In genomic region chr4:33208881-33209841, GRCm38 (mm10) we compare ENCODE assay signal across 9 mouse cellular contexts. TPM values are rescaled to one million over a fixed set of nuclear protein-coding genes. Genes with fewer than 3 reads are reported as not detected.
DNase-seq lines count a peak whose midpoint lies in the region; ATAC-seq and TF ChIP-seq lines count a peak whose summit lies in the region.
"Had no signal": no experiment of that assay in that cellular context is flagged by ENCODE, and none has a peak within 500 bp of the region (broad histone marks: within the 10 kb centered on the region; RNA-seq: fewer than 3 reads in every experiment).

Gene Srsf12, plus strand, starts transcription at chr4:33208991.

- H3K36me3 ChIP-seq in forebrain, embryonic 12.5 days (replicated peaks) = no peaks in the 10 kb centered on the region
- no peaks in the 10 kb centered on the region for H3K36me3 ChIP-seq in intestine, embryonic 15.5 days
- no peaks in the 10 kb centered on the region for H3K36me3 ChIP-seq in limb, embryonic 15.5 days
- no peaks in the 10 kb centered on the region for H3K36me3 ChIP-seq in midbrain, embryonic 16.5 days (ENCODE audit: control insufficient read depth, insufficient read depth, low read length)
- no peaks in the 10 kb centered on the region for H3K36me3 ChIP-seq in stomach, embryonic 15.5 days

- no peaks in the 10 kb centered on the region for H3K4me1 ChIP-seq in brown adipose tissue, adult 24 weeks (ENCODE audit: control insufficient read depth, insufficient read depth, insufficient read length, low read length)
- peaks cover 18% of the 10 kb centered on the region for H3K4me1 ChIP-seq in forebrain, embryonic 12.5 days
- H3K4me1 ChIP-seq in intestine, embryonic 15.5 days (replicated peaks) = peaks cover 11% of the 10 kb centered on the region; the same call in 1 of the 2 replicates
- peaks cover 9% of the 10 kb centered on the region for H3K4me1 ChIP-seq in limb, embryonic 15.5 days
- H3K4me1 ChIP-seq in midbrain, embryonic 16.5 days (ENCODE audit: control insufficient read depth, insufficient read depth, low read length) = peaks cover 13% of the 10 kb centered on the region
- peaks cover 9% of the 10 kb centered on the region for H3K4me1 ChIP-seq in stomach, embryonic 15.5 days

- peak; percentile 89 for ATAC-seq in forebrain, embryonic 12.5 days (ENCODE audit: low FRiP score)
- ATAC-seq in intestine, embryonic 15.5 days = peak; percentile 83
- ATAC-seq in limb, embryonic 15.5 days (ENCODE audit: insufficient number of reproducible peaks, low FRiP score, low TSS enrichment, low read depth) = no peak; the same call in 1 of the 2 replicates
- ATAC-seq in midbrain, embryonic 16.5 days = peak; percentile 93
- peak; percentile 70 for ATAC-seq in stomach, embryonic 15.5 days (ENCODE audit: insufficient read depth, low FRiP score, low read depth)

- DNase-seq in gastrocnemius, adult 2 months = peak; percentile 25
- DNase-seq in gastrocnemius, adult 8-10 months (ENCODE audit: low spot score in 2 of 2) = no peak

- WGBS in forebrain, embryonic 12.5 days = 2% methylated on average over 62 of the region's 65 CpGs
- WGBS in intestine, embryonic 15.5 days = 2% methylated on average over 64 of the region's 65 CpGs
- WGBS in limb, embryonic 15.5 days = 1% methylated on average over 65 of the region's 65 CpGs
- WGBS in midbrain, embryonic 16.5 days = 2% methylated on average over 57 of the region's 65 CpGs
- 2% methylated on average over 65 of the region's 65 CpGs for WGBS in stomach, embryonic 15.5 days

- TF ChIP-seq CTCF in gastrocnemius, adult 2 months (IDR thresholded peaks at IDR 0.05) = peak; percentile 38

- peaks cover 3% of the 10 kb centered on the region; the same call in 1 of the 2 replicates for H3K27me3 ChIP-seq in forebrain, embryonic 12.5 days
- no peaks in the 10 kb centered on the region for H3K27me3 ChIP-seq in intestine, embryonic 15.5 days (replicated peaks)
- H3K27me3 ChIP-seq in limb, embryonic 15.5 days = no peaks in the 10 kb centered on the region
- H3K27me3 ChIP-seq in midbrain, embryonic 16.5 days (ENCODE audit: control insufficient read depth, insufficient read depth, low read depth, low read length) = no peaks in the 10 kb centered on the region
- H3K27me3 ChIP-seq in stomach, embryonic 15.5 days (replicated peaks) = no peaks in the 10 kb centered on the region

- H3K9ac ChIP-seq in forebrain, embryonic 12.5 days = peak within 1 kb of the TSS; percentile 77
- H3K9ac ChIP-seq in intestine, embryonic 15.5 days = peak within 1 kb of the TSS; percentile 68
- H3K9ac ChIP-seq in limb, embryonic 15.5 days = peak within 1 kb of the TSS; percentile 73
- H3K9ac ChIP-seq in midbrain, embryonic 16.5 days (ENCODE audit: low read depth, low read length) = peak within 1 kb of the TSS; percentile 99
- H3K9ac ChIP-seq in stomach, embryonic 15.5 days = peak within 1 kb of the TSS; percentile 43; the same call in 1 of the 2 replicates

- intact Hi-C loops in gastrocnemius, adult 2 months (cut with DNase I) = no loop called here

- peak within 1 kb of the TSS; percentile 99 for H3K4me2 ChIP-seq in forebrain, embryonic 12.5 days
- peak within 1 kb of the TSS; percentile 99 for H3K4me2 ChIP-seq in intestine, embryonic 15.5 days (replicated peaks)
- H3K4me2 ChIP-seq in limb, embryonic 15.5 days = peak within 1 kb of the TSS; percentile 95
- peak within 1 kb of the TSS; percentile 83 for H3K4me2 ChIP-seq in midbrain, embryonic 16.5 days (ENCODE audit: low read length)
- H3K4me2 ChIP-seq in stomach, embryonic 15.5 days = peak within 1 kb of the TSS; percentile 99

- no peaks in the 10 kb centered on the region for H3K9me3 ChIP-seq in forebrain, embryonic 12.5 days
- no peaks in the 10 kb centered on the region for H3K9me3 ChIP-seq in intestine, embryonic 15.5 days
- H3K9me3 ChIP-seq in limb, embryonic 15.5 days = no peaks in the 10 kb centered on the region
- no peaks in the 10 kb centered on the region for H3K9me3 ChIP-seq in midbrain, embryonic 16.5 days (replicated peaks; ENCODE audit: control insufficient read depth, low read length, poor library complexity, severe bottlenecking)
- H3K9me3 ChIP-seq in stomach, embryonic 15.5 days = no peaks in the 10 kb centered on the region

- H3K27ac ChIP-seq in gastrocnemius, adult 2 months = no peak within 1 kb of the TSS; the same call in 1 of the 2 replicates
- no peak within 1 kb of the TSS for H3K27ac ChIP-seq in brown adipose tissue, adult 24 weeks (replicated peaks; ENCODE audit: low read depth, low read length)
- peak within 1 kb of the TSS; percentile 31; the same call in 1 of the 2 replicates for H3K27ac ChIP-seq in forebrain, embryonic 12.5 days
- no peak within 1 kb of the TSS for H3K27ac ChIP-seq in intestine, embryonic 15.5 days
- peak within 1 kb of the TSS; percentile 69 for H3K27ac ChIP-seq in limb, embryonic 15.5 days
- peak within 1 kb of the TSS; percentile 95 for H3K27ac ChIP-seq in midbrain, embryonic 16.5 days (ENCODE audit: low read length)
- no peak within 1 kb of the TSS for H3K27ac ChIP-seq in stomach, embryonic 15.5 days

- peak within 1 kb of the TSS; percentile 75 for H3K4me3 ChIP-seq in gastrocnemius, adult 2 months
- H3K4me3 ChIP-seq in brown adipose tissue, adult 24 weeks (ENCODE audit: insufficient read depth, low read depth, low read length) = peak within 1 kb of the TSS; percentile 44
- H3K4me3 ChIP-seq in forebrain, embryonic 12.5 days (replicated peaks) = peak within 1 kb of the TSS; percentile 69
- H3K4me3 ChIP-seq in intestine, embryonic 15.5 days (replicated peaks) = peak within 1 kb of the TSS; percentile 64
- H3K4me3 ChIP-seq in limb, embryonic 15.5 days = peak within 1 kb of the TSS; percentile 71
- H3K4me3 ChIP-seq in midbrain, embryonic 16.5 days (ENCODE audit: low read depth, low read length) = peak within 1 kb of the TSS; percentile 90
- peak within 1 kb of the TSS; percentile 55 for H3K4me3 ChIP-seq in stomach, embryonic 15.5 days (replicated peaks)

RNA-seq across cellular contexts. Expression of gene Srsf12, which starts in this region (rescaled TPM):
- total RNA-seq in gastrocnemius, adult 2 months (2021) = not detected
- not detected for total RNA-seq in gastrocnemius, adult 8-10 months (2022)
- not detected in 2 replicates for polyA plus RNA-seq in brown adipose tissue, adult 24 weeks (2012; ENCODE audit: insufficient read depth, insufficient read length, missing spikeins)
- polyA plus RNA-seq in forebrain, embryonic 12.5 days (2016; fragmentation: Nextera tagmentation; extraction: Ambion mirVana) = 10.2 and 11.6 TPM in 2 replicates
- 6.2 and 6.7 TPM in 2 replicates for polyA plus RNA-seq in intestine, embryonic 15.5 days (2015; fragmentation: Nextera tagmentation; extraction: Ambion mirVana)
- polyA plus RNA-seq in limb, embryonic 15.5 days (2015; fragmentation: Nextera tagmentation; extraction: Ambion mirVana) = 13.8 and 15.4 TPM in 2 replicates
- 73.3 and 82.4 TPM in 2 replicates for polyA plus RNA-seq in midbrain, embryonic 16.5 days (2015; fragmentation: Nextera tagmentation; extraction: Ambion mirVana)
- polyA plus RNA-seq in stomach, embryonic 15.5 days (2015; fragmentation: Nextera tagmentation; extraction: Ambion mirVana) = 6.8 and 8.3 TPM in 2 replicates
- polyA plus RNA-seq: large intestine, adult 2 months had no signal

Comparison
In these comparisons a context has a peak if more than half of its experiments do, and no peak if none do; other contexts are left out.
1. Peak in DNase-seq and H3K4me3 ChIP-seq in gastrocnemius, adult 2 months; RNA of the gene not detected or under 1 TPM.
2. H3K27ac ChIP-seq: peak in forebrain, embryonic 12.5 days (single experiment), limb, embryonic 15.5 days (single experiment) and midbrain, embryonic 16.5 days (single experiment); none in gastrocnemius, adult 2 months (single experiment), brown adipose tissue, adult 24 weeks (single experiment), intestine, embryonic 15.5 days (single experiment) and stomach, embryonic 15.5 days (single experiment).
3. H3K9ac ChIP-seq: peak in every context shown above with its lines; median percentile 99 in midbrain, embryonic 16.5 days; 77 in forebrain, embryonic 12.5 days; 73 in limb, embryonic 15.5 days; 68 in intestine, embryonic 15.5 days; 43 in stomach, embryonic 15.5 days.
4. Peak in every context shown above with its lines, with median percentiles within 50 percentile points of each other: H3K4me3 ChIP-seq and H3K4me2 ChIP-seq.